Mouse (Mus musculus): ENCODE data around the gene Gapvd1.
"Not testable (repeated sequence)": the region's sequence is repeated elsewhere in the genome, so short reads cannot be mapped to it uniquely, and the experiment has no call there.

Gapvd1 gene

GRCm38 (mm10) chr2:34754551-34755358 is at the start of gene Gapvd1:
Gene Gapvd1, minus strand, starts transcription at chr2:34755232.
- no peak for DNase-seq (ENCODE audit: low read depth, low spot score)

GRCm38 (mm10) chr2:34804815-34805214 is 49.8 kb upstream of the Gapvd1 start:
- no peak for DNase-seq (ENCODE audit: low read depth, low spot score)

GRCm38 (mm10) chr2:34804172-34804571 is 49.1 kb upstream of the Gapvd1 start:
- no peak for DNase-seq (ENCODE audit: low read depth, low spot score)

- DNase-seq (ENCODE audit: low read depth, low spot score), result no peak
Measured at GRCm38 (mm10) chr2:34803746-34804145, 48.7 kb upstream of the Gapvd1 start.

- DNase-seq (ENCODE audit: low read depth, low spot score), result not testable (repeated sequence)
Measured at GRCm38 (mm10) chr2:34802565-34803245, 47.7 kb upstream of the Gapvd1 start.

GRCm38 (mm10) chr2:34801516-34802482 is 46.8 kb upstream of the Gapvd1 start:
- peak; percentile 98 for DNase-seq (ENCODE audit: low read depth, low spot score)

- DNase-seq (ENCODE audit: low read depth, low spot score), result no peak
Measured at GRCm38 (mm10) chr2:34800371-34800770, 45.3 kb upstream of the Gapvd1 start.

GRCm38 (mm10) chr2:34799357-34800256 is 44.6 kb upstream of the Gapvd1 start, which contains the start of gene Rabepk:
Gene Rabepk, minus strand, starts transcription at chr2:34799912.
- peak; percentile 76 for DNase-seq (ENCODE audit: low read depth, low spot score)

GRCm38 (mm10) chr2:34795426-34795825 is 40.4 kb upstream of the Gapvd1 start:
- no peak for DNase-seq (ENCODE audit: low read depth, low spot score)

- no peak for DNase-seq (ENCODE audit: low read depth, low spot score)
Measured at GRCm38 (mm10) chr2:34794511-34794910, 39.5 kb upstream of the Gapvd1 start.

- DNase-seq (ENCODE audit: low read depth, low spot score), result not testable (repeated sequence)
Measured at GRCm38 (mm10) chr2:34792543-34792942, 37.5 kb upstream of the Gapvd1 start.

GRCm38 (mm10) chr2:34790282-34790681 is 35.2 kb upstream of the Gapvd1 start:
- no peak for DNase-seq (ENCODE audit: low read depth, low spot score)

GRCm38 (mm10) chr2:34784085-34784484 is 29.1 kb upstream of the Gapvd1 start:
- DNase-seq (ENCODE audit: low read depth, low spot score), result peak; percentile 77

- peak; percentile 91 for DNase-seq (ENCODE audit: low read depth, low spot score)
Measured at GRCm38 (mm10) chr2:34783064-34784020, 28.3 kb upstream of the Gapvd1 start.

GRCm38 (mm10) chr2:34777237-34777868 is 22.3 kb upstream of the Gapvd1 start:
- DNase-seq (ENCODE audit: low read depth, low spot score), result no peak

- DNase-seq (ENCODE audit: low read depth, low spot score), result no peak
Measured at GRCm38 (mm10) chr2:34774493-34774892, 19.5 kb upstream of the Gapvd1 start.

GRCm38 (mm10) chr2:34773673-34774072 is 18.6 kb upstream of the Gapvd1 start:
- DNase-seq (ENCODE audit: low read depth, low spot score), result no peak

- DNase-seq (ENCODE audit: low read depth, low spot score), result no peak
Measured at GRCm38 (mm10) chr2:34772252-34773235, 17.5 kb upstream of the Gapvd1 start.

Measured in c-Kit-negative CD71-positive TER-119-positive erythroid progenitor cells, embryonic 14.5 days (primary cell).